Mouse (Mus musculus) heart, embryonic 13.5 days (tissue): ENCODE data around the gene Tmem51. TPM values are rescaled to one million over a fixed set of nuclear protein-coding genes. Genes with fewer than 3 reads are reported as not detected.
"Not testable (repeated sequence)": the region's sequence is repeated elsewhere in the genome, so short reads cannot be mapped to it uniquely, and the experiment has no call there.

ENCODE experiments used
- ATAC-seq: fragments of 200-750 bp; cut with Nextera tagmentation; 2 replicates; pipeline ENCODE4 v1.8.0; 2017; ENCODE audit warnings: moderate TSS enrichment; ENCODE audit not compliant: insufficient number of reproducible peaks, low FRiP score, low TSS enrichment; ENCODE audit errors: extremely low read depth
- H3K27ac ChIP-seq: fragments of 300-500 bp; sonication (generic); replicated peaks from 2 replicates; pipeline ENCODE4 v1.5.1; 2015; ENCODE audit warnings: moderate library complexity, mild to moderate bottlenecking, inconsistent platforms
- H3K27me3 ChIP-seq: fragments of 300-500 bp; sonication (generic); replicated peaks from 2 replicates; pipeline ENCODE4 v1.6.1; 2015; ENCODE audit warnings: mild to moderate bottlenecking, inconsistent platforms
- H3K36me3 ChIP-seq: fragments of 300-500 bp; sonication (generic); 2 replicates; pipeline ENCODE4 v1.6.1; 2015; ENCODE audit warnings: mild to moderate bottlenecking, inconsistent platforms
- H3K4me1 ChIP-seq: fragments of 300-500 bp; sonication (generic); 2 replicates; pipeline ENCODE4 v1.6.1; 2015; ENCODE audit warnings: inconsistent platforms
- H3K4me2 ChIP-seq: fragments of 300-500 bp; sonication (generic); 2 replicates; pipeline ENCODE4 v1.6.1; 2015; ENCODE audit warnings: inconsistent platforms, mild to moderate bottlenecking, moderate library complexity
- H3K4me3 ChIP-seq: fragments of 300-500 bp; sonication (generic); 2 replicates; pipeline ENCODE4 v1.5.1; 2015; ENCODE audit warnings: moderate library complexity, mild to moderate bottlenecking, inconsistent platforms
- H3K9ac ChIP-seq: fragments of 300-500 bp; sonication (generic); 2 replicates; pipeline ENCODE4 v1.6.1; 2015; ENCODE audit warnings: inconsistent platforms, mild to moderate bottlenecking, moderate library complexity
- H3K9me3 ChIP-seq: fragments of 300-500 bp; sonication (generic); 2 replicates; pipeline ENCODE4 v1.6.1; 2016; ENCODE audit warnings: inconsistent platforms
- WGBS: fragments of 180-500 bp; shearing (Covaris S2); methylation state at CpG from one replicate; pipeline ENCODE4 v1.1.7; 2015; ENCODE audit warnings: mixed read lengths; 5-methylcytosine and 5-hydroxymethylcytosine counted together
- polyA plus RNA-seq: library from polyadenylated mRNA; unstranded; fragments of >200 nt; fragmentation: Nextera tagmentation; extraction: Ambion mirVana; gene quantifications from 2 replicates; pipeline ENCODE4 v1.2.1, GENCODE M21; 2015

Tmem51 gene
- polyA plus RNA-seq, 1 experiment from 2014 or later = 25.3 TPM

GRCm38 (mm10) chr4:142059113-142059840 is 24.8 kb downstream of the Tmem51 start:
- Histone ChIP-seq H3K4me1 (peaks cover 64% of the 10 kb centered on the region), H3K4me2 (no peak overlapping the region), H3K9me3 (no peaks in the 10 kb centered on the region), H3K27me3 (no peaks in the 10 kb centered on the region), H3K27ac (peak overlapping the region; percentile 10; the same call in 1 of the 2 replicates), H3K36me3 (no peaks in the 10 kb centered on the region), H3K4me3 (no peak overlapping the region), H3K9ac (peak overlapping the region; percentile 44; the same call in 1 of the 2 replicates)
- no peak for ATAC-seq
- 68% methylated on average over 13 of the region's 13 CpGs for WGBS

GRCm38 (mm10) chr4:142057529-142058216 is 26.4 kb downstream of the Tmem51 start:
- ATAC-seq = peak; percentile 54
- H3K4me3 ChIP-seq = no peak overlapping the region
- peak overlapping the region; percentile 21; the same call in 1 of the 2 replicates for H3K4me2 ChIP-seq
- no peaks in the 10 kb centered on the region for H3K27me3 ChIP-seq
- peak overlapping the region; percentile 89 for H3K27ac ChIP-seq
- WGBS = 53% methylated on average over 22 of the region's 22 CpGs
- no peak overlapping the region; the same call in 1 of the 2 replicates for H3K9ac ChIP-seq
- H3K36me3 ChIP-seq = no peaks in the 10 kb centered on the region
- peaks cover 80% of the 10 kb centered on the region for H3K4me1 ChIP-seq
- no peaks in the 10 kb centered on the region for H3K9me3 ChIP-seq

GRCm38 (mm10) chr4:142055600-142055999 is 28.5 kb downstream of the Tmem51 start:
- no peak for ATAC-seq

GRCm38 (mm10) chr4:142054580-142054979 is 29.5 kb downstream of the Tmem51 start:
- H3K36me3 ChIP-seq = no peaks in the 10 kb centered on the region
- peaks cover 61% of the 10 kb centered on the region for H3K4me1 ChIP-seq
- no peak overlapping the region for H3K4me3 ChIP-seq
- H3K4me2 ChIP-seq = no peak overlapping the region
- 0 out of 2 replicates have a peak, but pooled peaks have one; percentile 17 for ATAC-seq
- peak overlapping the region; percentile 80 for H3K27ac ChIP-seq
- no peaks in the 10 kb centered on the region for H3K9me3 ChIP-seq
- H3K27me3 ChIP-seq = no peaks in the 10 kb centered on the region
- no peak overlapping the region for H3K9ac ChIP-seq
- 81% methylated on average over 11 of the region's 11 CpGs for WGBS

More at GRCm38 (mm10) chr4:142055600-142055999, 28.5 kb downstream of the Tmem51 start:
- no peaks in the 10 kb centered on the region for H3K9me3 ChIP-seq
- H3K9ac ChIP-seq = no peak overlapping the region
- H3K4me1 ChIP-seq = peaks cover 71% of the 10 kb centered on the region
- no peaks in the 10 kb centered on the region for H3K27me3 ChIP-seq
- 75% methylated on average over 8 of the region's 8 CpGs for WGBS
- H3K27ac ChIP-seq = no peak overlapping the region
- no peaks in the 10 kb centered on the region for H3K36me3 ChIP-seq
- H3K4me2 ChIP-seq = no peak overlapping the region
- no peak overlapping the region for H3K4me3 ChIP-seq

GRCm38 (mm10) chr4:142053661-142054448 is 30.2 kb downstream of the Tmem51 start:
- Histone ChIP-seq H3K4me1 (peaks cover 59% of the 10 kb centered on the region), H3K27me3 (no peaks in the 10 kb centered on the region), H3K36me3 (no peaks in the 10 kb centered on the region), H3K27ac (peak overlapping the region; percentile 80), H3K9me3 (no peaks in the 10 kb centered on the region), H3K4me2 (no peak overlapping the region), H3K9ac (peak overlapping the region; percentile 37), H3K4me3 (no peak overlapping the region)
- no peak for ATAC-seq
- 32% methylated on average over 9 of the region's 9 CpGs for WGBS

- no peak overlapping the region for H3K4me2 ChIP-seq
- peak overlapping the region; percentile 37 for H3K9ac ChIP-seq
- 41% methylated on average over 4 of the region's 4 CpGs for WGBS
- no peak for ATAC-seq
- no peak overlapping the region for H3K4me3 ChIP-seq
- H3K27ac ChIP-seq = peak overlapping the region; percentile 80
- H3K27me3 ChIP-seq = no peaks in the 10 kb centered on the region
- no peaks in the 10 kb centered on the region for H3K36me3 ChIP-seq
- H3K9me3 ChIP-seq = no peaks in the 10 kb centered on the region
- H3K4me1 ChIP-seq = peaks cover 59% of the 10 kb centered on the region
These were observed 30.8 kb downstream of the Tmem51 start for GRCm38 (mm10) chr4:142053261-142053660.

- no peaks in the 10 kb centered on the region for H3K9me3 ChIP-seq
- no peaks in the 10 kb centered on the region for H3K36me3 ChIP-seq
- peak overlapping the region; percentile 40 for H3K4me2 ChIP-seq
- WGBS = 31% methylated on average over 22 of the region's 22 CpGs
- no peaks in the 10 kb centered on the region for H3K27me3 ChIP-seq
- 0 out of 2 replicates have a peak overlapping the region, but pooled peaks have one; percentile 17 for H3K9ac ChIP-seq
- H3K4me1 ChIP-seq = peaks cover 60% of the 10 kb centered on the region
- peak overlapping the region; percentile 80 for H3K27ac ChIP-seq
- no peak for ATAC-seq
- no peak overlapping the region for H3K4me3 ChIP-seq
These were observed 31.5 kb downstream of the Tmem51 start for GRCm38 (mm10) chr4:142052391-142053132.

- peak overlapping the region; percentile 40 for H3K4me2 ChIP-seq
- not testable (repeated sequence) for H3K9me3 ChIP-seq, H3K9ac ChIP-seq, H3K27ac ChIP-seq, H3K27me3 ChIP-seq, H3K36me3 ChIP-seq, ATAC-seq, H3K4me3 ChIP-seq
- H3K4me1 ChIP-seq = peaks cover 53% of the 10 kb centered on the region
- 82% methylated on average over 6 of the region's 6 CpGs for WGBS
These were observed 32.2 kb downstream of the Tmem51 start for GRCm38 (mm10) chr4:142051883-142052282.

GRCm38 (mm10) chr4:142049963-142050362 is 34.1 kb downstream of the Tmem51 start:
- Histone ChIP-seq H3K4me3 (no peak overlapping the region), H3K36me3 (no peaks in the 10 kb centered on the region), H3K9me3 (no peaks in the 10 kb centered on the region), H3K4me1 (peaks cover 55% of the 10 kb centered on the region), H3K9ac (no peak overlapping the region), H3K27me3 (no peaks in the 10 kb centered on the region), H3K4me2 (no peak overlapping the region), H3K27ac (no peak overlapping the region)
- 92% methylated on average over 5 of the region's 5 CpGs for WGBS
- no peak for ATAC-seq

- Histone ChIP-seq H3K27me3 (no peaks in the 10 kb centered on the region), H3K4me1 (peaks cover 56% of the 10 kb centered on the region), H3K27ac (0 out of 2 replicates have a peak overlapping the region, but pooled peaks have one; percentile 0), H3K9me3 (no peaks in the 10 kb centered on the region), H3K36me3 (no peaks in the 10 kb centered on the region), H3K4me2 (peak overlapping the region; percentile 3; the same call in 1 of the 2 replicates), H3K9ac (no peak overlapping the region; the same call in 1 of the 2 replicates), H3K4me3 (no peak overlapping the region)
- 37% methylated on average over 8 of the region's 8 CpGs for WGBS
- ATAC-seq = no peak
These were observed 35.7 kb downstream of the Tmem51 start for GRCm38 (mm10) chr4:142048391-142048790.
